Mouse (Mus musculus): Measurements from ENCODE around the gene Ssx2ip. TPM values are rescaled to one million over a fixed set of nuclear protein-coding genes. Genes with fewer than 3 reads are reported as not detected.

The Ssx2ip gene
- polyA plus RNA-seq, 1 experiment from 2014 or later = 30.8 TPM

DNA sequence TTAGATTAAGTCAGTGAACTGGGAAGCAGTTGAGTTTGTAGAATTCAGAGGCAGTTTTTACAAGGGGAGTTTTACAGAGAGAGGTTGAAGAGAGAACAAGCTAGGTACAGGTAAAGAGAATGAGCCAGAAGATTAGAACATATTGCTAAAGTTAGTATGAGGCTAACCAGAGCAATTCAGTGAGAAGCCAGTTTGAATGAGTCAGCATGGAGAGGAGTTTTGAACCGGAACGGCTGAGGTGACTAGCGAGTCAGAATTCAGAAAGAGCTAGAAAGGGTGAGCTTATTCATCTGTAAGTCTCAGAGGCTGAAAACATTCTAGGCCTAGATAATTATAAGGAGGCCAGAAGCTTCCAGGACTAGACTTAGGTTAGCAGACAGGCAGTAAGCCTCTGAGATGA lies 70.0 kb downstream of the Ssx2ip start:
- ChIA-PET CTCF (interaction anchor here (0.9 to 3.5 kb wide), 14 partner anchors 9 to 471 kb away, joined by 3 to 24 read pairs (median 5); partner anchors contain the start of gene Ctbs), POLR2A (interaction anchor here (0.7 to 1.3 kb wide), 4 partner anchors 17 to 71 kb away, joined by 3 to 4 read pairs (median 3); partner anchors contain the start of genes Gng5 and Spata1)
- peak; percentile 76 for ATAC-seq
- H3K27me3 ChIP-seq = no peaks in the 10 kb centered on the region
- in situ Hi-C loops (cut with MboI; ENCODE audit: low pct_unique_long_range_greater_than_20kb) = no loop called here
- no peak for TF ChIP-seq CTCF (IDR thresholded peaks at IDR 0.05)
- peak; percentile 73 for DNase-seq (ENCODE audit: low read depth, low spot score)

DNA sequence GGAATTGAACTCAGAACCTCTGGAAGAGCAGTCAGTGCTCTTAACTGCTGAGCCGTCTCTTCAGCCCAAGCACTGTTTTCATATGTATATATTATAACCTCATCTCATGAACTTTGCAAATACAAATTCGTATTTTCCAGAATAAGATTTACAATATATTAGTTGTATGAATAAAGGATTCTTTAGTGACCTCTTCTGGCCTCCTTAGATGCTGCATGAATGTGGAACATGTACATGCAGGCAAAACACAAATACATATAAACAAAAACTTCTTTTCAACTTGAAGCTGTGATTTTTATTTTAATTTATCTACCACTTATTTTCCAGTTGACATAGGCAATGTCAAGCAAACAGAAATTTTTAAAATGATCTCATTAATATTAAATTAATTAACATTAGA lies 77.6 kb downstream of the Ssx2ip start:
- in situ Hi-C loops (cut with MboI; ENCODE audit: low pct_unique_long_range_greater_than_20kb) = loop anchor here (5.0 kb wide), 1 partner anchor 135 kb away; no protein-coding TSS in a partner anchor
- no peak for ATAC-seq
- no peak for DNase-seq (ENCODE audit: low read depth, low spot score)
- ChIA-PET CTCF (interaction anchor here (0.9 to 5.0 kb wide), 9 partner anchors 7 to 133 kb away, joined by 3 to 21 read pairs (median 5); no protein-coding TSS in a partner anchor), POLR2A (no interaction called here)
- peak; percentile 63 for TF ChIP-seq CTCF (IDR thresholded peaks at IDR 0.05)
- H3K27me3 ChIP-seq = no peaks in the 10 kb centered on the region

DNA sequence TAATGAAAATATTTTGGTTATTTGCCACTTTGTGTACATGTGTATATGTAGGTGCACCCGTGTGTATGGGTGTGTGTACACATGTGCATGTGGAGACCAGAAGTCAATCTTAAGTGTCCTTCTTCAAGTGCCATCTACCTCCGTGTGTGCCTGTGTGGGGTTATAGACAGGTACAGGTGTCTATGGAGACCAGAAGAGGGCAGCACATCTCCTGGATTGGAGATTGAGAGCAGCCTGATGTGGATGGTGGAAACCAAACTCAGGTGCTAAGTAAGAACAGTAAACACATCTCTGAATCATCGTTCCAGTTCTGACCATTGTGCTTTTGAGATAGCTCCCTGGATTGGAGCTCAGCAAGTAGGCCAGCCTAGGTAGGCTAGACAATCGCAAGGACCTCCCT lies 82.0 kb downstream of the Ssx2ip start:
- peak; percentile 58 for TF ChIP-seq CTCF (IDR thresholded peaks at IDR 0.05)
- H3K27me3 ChIP-seq = no peaks in the 10 kb centered on the region
- ATAC-seq (no peak), DNase-seq (ENCODE audit: low read depth, low spot score) (no peak)
- POLR2A ChIA-PET = no interaction called here
- CTCF ChIA-PET = interaction anchor here (1.1 to 1.3 kb wide), 4 partner anchors 8 to 149 kb away, joined by 3 to 6 read pairs (median 3); no protein-coding TSS in a partner anchor
- in situ Hi-C loops (cut with MboI; ENCODE audit: low pct_unique_long_range_greater_than_20kb) = loop anchor here (5.0 kb wide), 1 partner anchor 304 kb away; no protein-coding TSS in a partner anchor

Other genes with a start within 250 kb of the Ssx2ip start
- 0.04 TPM for gene Lpar3, start 183.7 kb upstream of the Ssx2ip start, polyA plus RNA-seq (2021)
- gene Ctbs, start 45.2 kb downstream of the Ssx2ip start, polyA plus RNA-seq (2021) = 25.0 TPM
- gene Spata1, start 95.1 kb downstream of the Ssx2ip start, polyA plus RNA-seq (2021) = 8.9 TPM
- gene Gng5, start 95.2 kb downstream of the Ssx2ip start, polyA plus RNA-seq (2021) = 527 TPM
- 78.9 TPM for gene Rpf1, start 116.8 kb downstream of the Ssx2ip start, polyA plus RNA-seq (2021)
- 2.9 TPM for gene Uox, start 165.8 kb downstream of the Ssx2ip start, polyA plus RNA-seq (2021)
- 0.03 TPM for gene Dnase2b, start 211.0 kb downstream of the Ssx2ip start, polyA plus RNA-seq (2021)
- 0.44 TPM for gene 4930503B20Rik, start 246.7 kb downstream of the Ssx2ip start, polyA plus RNA-seq (2021)